Mouse (Mus musculus) stomach, postnatal 0 days (tissue): ENCODE results near the gene C1qtnf5. TPM values are rescaled to one million over a fixed set of nuclear protein-coding genes. Genes with fewer than 3 reads are reported as not detected.
A peak's percentile ranks its signal among the peaks of the same experiment; 100 is the strongest.

Source experiments
- ATAC-seq: fragments of 200-750 bp; cut with Nextera tagmentation; 2 replicates; pipeline ENCODE4 v1.8.0; 2017; ENCODE audit not compliant: low FRiP score, low TSS enrichment
- DNase-seq: peaks from one replicate; pipeline ENCODE4 v3.0.0-alpha.2; 2016; ENCODE audit warnings: low spot score
- H3K27ac ChIP-seq: fragments of 300-500 bp; sonication (generic); replicated peaks from 2 replicates; pipeline ENCODE4 v1.5.1; 2014; ENCODE audit warnings: mild to moderate bottlenecking, control low read depth
- H3K27me3 ChIP-seq: fragments of 300-500 bp; sonication (generic); 2 replicates; pipeline ENCODE4 v1.6.1; 2014; ENCODE audit warnings: low read length; ENCODE audit not compliant: control insufficient read depth, insufficient read depth
- H3K36me3 ChIP-seq: fragments of 300-500 bp; sonication (generic); 2 replicates; pipeline ENCODE4 v1.6.1; 2014; ENCODE audit warnings: low read length, mixed read lengths; ENCODE audit not compliant: control insufficient read depth, insufficient read depth
- H3K4me1 ChIP-seq: fragments of 300-500 bp; sonication (generic); replicated peaks from 2 replicates; pipeline ENCODE4 v1.6.1; 2014; ENCODE audit warnings: antibody characterized with exemption; ENCODE audit not compliant: control insufficient read depth, insufficient read depth
- H3K4me2 ChIP-seq: fragments of 300-500 bp; sonication (generic); replicated peaks from 2 replicates; pipeline ENCODE4 v1.6.1; 2014; ENCODE audit warnings: low read depth, mild to moderate bottlenecking, control low read depth, moderate library complexity
- H3K4me3 ChIP-seq: fragments of 300-500 bp; sonication (generic); 2 replicates; pipeline ENCODE4 v1.5.1; 2014; ENCODE audit warnings: low read depth, low read length, control low read depth
- H3K9ac ChIP-seq: fragments of 300-500 bp; sonication (generic); 2 replicates; pipeline ENCODE4 v1.6.1; 2014; ENCODE audit warnings: mild to moderate bottlenecking, low read length, control low read depth, mixed read lengths
- H3K9me3 ChIP-seq: fragments of 300-500 bp; sonication (generic); 2 replicates; pipeline ENCODE4 v1.6.1; 2016; ENCODE audit warnings: low read length; ENCODE audit not compliant: control insufficient read depth
- CTCF ChIP-seq: IDR thresholded peaks from 2 replicates; pipeline ENCODE4 v1.5.1; 2016; ENCODE audit warnings: antibody characterized with exemption, low read depth, mild to moderate bottlenecking, moderate library complexity
- EP300 ChIP-seq: optimal IDR thresholded peaks from 2 replicates; pipeline ENCODE3; 2016; ENCODE audit warnings: antibody characterized with exemption
- WGBS: fragments of 180-500 bp; shearing (Covaris S2); extraction: QIAGEN DNeasy Blood & Tissue Kit; methylation state at CpG from one replicate; pipeline ENCODE4 v1.1.7; 2014; 5-methylcytosine and 5-hydroxymethylcytosine counted together
- polyA plus RNA-seq: library from polyadenylated mRNA; unstranded; fragments of >200 nt; fragmentation: Nextera tagmentation; extraction: Ambion mirVana; gene quantifications from 2 replicates; pipeline ENCODE4 v1.2.1, GENCODE M21; 2015

Gene C1qtnf5
- polyA plus RNA-seq, 1 experiment from 2014 or later, result 5.3 TPM

DNA sequence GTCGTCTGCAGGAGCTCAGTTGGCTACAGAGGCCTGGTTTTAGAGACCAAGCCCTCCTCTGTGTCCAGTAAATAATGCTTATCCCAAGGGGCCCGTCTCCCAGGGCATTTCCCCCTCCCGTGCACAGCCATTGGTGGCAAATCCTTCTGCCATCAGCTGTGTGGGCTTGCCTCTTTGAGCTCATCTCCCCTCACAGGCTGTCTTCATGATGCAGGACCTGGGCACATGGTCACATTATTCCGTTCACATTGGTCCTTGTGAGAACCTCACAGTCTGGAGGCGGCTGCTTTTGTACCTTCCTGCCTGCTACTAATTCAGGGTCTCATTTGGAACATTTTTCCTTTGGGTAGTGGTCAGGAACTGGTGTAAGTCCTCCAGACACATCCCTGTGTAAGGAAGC, 34.9 kb downstream of the C1qtnf5 start:
- WGBS, result 71% methylated on average over 5 of the region's 5 CpGs
- H3K36me3 ChIP-seq, result 0 out of 2 replicates have a peak, but pooled peaks cover 2% of the 10 kb centered on the region
- DNase-seq, result no peak

DNA sequence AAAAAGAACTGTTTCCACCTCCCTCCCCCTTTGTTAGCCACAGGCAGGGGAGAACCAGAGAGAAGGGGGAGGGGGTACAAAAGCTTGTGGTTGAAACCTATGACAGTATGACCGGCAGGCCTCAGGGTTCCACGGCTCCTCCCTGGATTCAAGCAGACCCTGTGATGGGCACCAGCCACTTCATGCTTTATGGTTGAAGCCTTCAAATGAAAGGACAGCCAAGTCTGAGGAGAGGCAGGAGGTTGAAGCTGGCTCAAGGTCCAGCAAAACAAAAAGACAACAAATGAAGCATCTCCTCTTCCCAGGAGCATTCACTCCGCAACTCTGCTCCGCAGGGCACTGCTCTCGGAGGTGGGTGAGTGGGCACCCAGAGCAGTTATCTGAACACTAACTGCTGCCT, 36.4 kb downstream of the C1qtnf5 start:
- ATAC-seq, result no peak
- Histone ChIP-seq H3K4me3 (no peak overlapping the region), H3K4me1 (no peaks in the 10 kb centered on the region; the same call in 1 of the 2 replicates), H3K36me3 (0 out of 2 replicates have a peak, but pooled peaks cover 2% of the 10 kb centered on the region), H3K27me3 (no peaks in the 10 kb centered on the region), H3K27ac (peak overlapping the region; percentile 61; the same call in 1 of the 2 replicates), H3K9me3 (no peaks in the 10 kb centered on the region), H3K4me2 (no peak overlapping the region), H3K9ac (no peak overlapping the region)
- TF ChIP-seq EP300 (no peak), CTCF (no peak)
- 69% methylated on average over 5 of the region's 5 CpGs for WGBS
- no peak for DNase-seq

More for the DNA sequence above, 34.9 kb downstream of the C1qtnf5 start:
- H3K4me2 ChIP-seq, result no peak overlapping the region
- 0 out of 2 replicates have a peak overlapping the region, but pooled peaks have one; percentile 0 for H3K27ac ChIP-seq
- H3K27me3 ChIP-seq, result no peaks in the 10 kb centered on the region
- no peaks in the 10 kb centered on the region for H3K9me3 ChIP-seq
- TF ChIP-seq CTCF (no peak), EP300 (no peak)
- no peak for ATAC-seq
- H3K4me3 ChIP-seq, result no peak overlapping the region
- H3K4me1 ChIP-seq, result no peaks in the 10 kb centered on the region; the same call in 1 of the 2 replicates
- no peak overlapping the region for H3K9ac ChIP-seq

DNA sequence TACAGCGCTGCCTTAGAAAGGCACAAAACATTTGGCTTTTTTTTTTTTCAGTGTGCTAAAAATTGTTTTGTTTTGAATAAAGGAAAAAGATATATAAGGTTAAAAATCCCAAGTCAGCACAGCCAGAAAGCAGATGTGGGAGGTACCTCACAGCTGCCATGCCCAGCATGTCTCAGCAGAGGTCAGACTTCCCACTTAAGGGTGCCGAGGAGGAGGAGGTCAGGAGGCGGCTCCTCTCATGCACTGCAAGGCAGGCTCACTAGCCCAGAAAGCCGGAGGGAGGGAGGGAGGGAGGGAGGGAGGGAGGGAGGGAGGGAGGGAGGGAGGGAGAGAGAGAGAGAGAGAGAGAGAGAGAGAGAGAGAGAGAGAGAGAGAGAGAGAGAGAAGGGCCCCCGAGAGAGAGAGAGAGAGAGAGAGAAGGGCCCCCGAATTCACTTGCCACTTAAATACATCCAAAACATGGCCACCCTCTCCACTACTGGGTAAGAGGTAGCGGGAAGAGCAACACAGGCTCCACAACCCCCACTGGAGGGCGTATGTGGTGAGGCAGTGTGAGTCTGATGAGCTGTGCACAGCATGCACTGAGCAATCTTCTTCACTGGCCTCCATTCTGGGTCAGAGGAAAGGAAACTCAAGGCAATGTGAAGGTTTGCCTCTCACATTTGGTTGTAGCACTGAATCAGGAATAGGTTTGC, 37.1 kb downstream of the C1qtnf5 start:
- Histone ChIP-seq H3K4me3 (no peak overlapping the region), H3K9ac (no peak overlapping the region), H3K27me3 (no peaks in the 10 kb centered on the region), H3K36me3 (0 out of 2 replicates have a peak, but pooled peaks cover 2% of the 10 kb centered on the region), H3K9me3 (no peaks in the 10 kb centered on the region), H3K27ac (peak overlapping the region; percentile 58; the same call in 1 of the 2 replicates), H3K4me2 (no peak overlapping the region), H3K4me1 (no peaks in the 10 kb centered on the region; the same call in 1 of the 2 replicates)
- TF ChIP-seq CTCF, result peak; percentile 59
- no peak for TF ChIP-seq EP300
- WGBS, result 49% methylated on average over 5 of the region's 8 CpGs
- DNase-seq (no peak), ATAC-seq (peak; percentile 68; the same call in 1 of the 2 replicates)

DNA sequence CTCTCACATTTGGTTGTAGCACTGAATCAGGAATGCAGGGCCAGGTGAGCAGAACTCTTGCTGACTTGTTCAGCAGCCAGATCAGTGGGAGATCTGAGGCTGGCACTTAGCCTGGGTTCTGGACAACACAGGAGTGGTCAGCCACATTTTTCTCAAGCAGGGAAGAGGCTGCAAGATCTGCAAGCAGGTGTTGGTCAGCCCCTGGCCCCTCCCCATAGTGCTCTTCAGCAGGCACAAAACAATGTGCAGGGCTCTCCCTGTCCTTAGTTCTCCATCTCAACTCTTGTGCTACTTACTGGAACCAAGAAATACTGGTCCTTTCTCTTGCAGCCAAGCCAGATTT, 37.6 kb downstream of the C1qtnf5 start:
- ATAC-seq, result no peak
- H3K36me3 ChIP-seq, result 0 out of 2 replicates have a peak, but pooled peaks cover 2% of the 10 kb centered on the region

DNA sequence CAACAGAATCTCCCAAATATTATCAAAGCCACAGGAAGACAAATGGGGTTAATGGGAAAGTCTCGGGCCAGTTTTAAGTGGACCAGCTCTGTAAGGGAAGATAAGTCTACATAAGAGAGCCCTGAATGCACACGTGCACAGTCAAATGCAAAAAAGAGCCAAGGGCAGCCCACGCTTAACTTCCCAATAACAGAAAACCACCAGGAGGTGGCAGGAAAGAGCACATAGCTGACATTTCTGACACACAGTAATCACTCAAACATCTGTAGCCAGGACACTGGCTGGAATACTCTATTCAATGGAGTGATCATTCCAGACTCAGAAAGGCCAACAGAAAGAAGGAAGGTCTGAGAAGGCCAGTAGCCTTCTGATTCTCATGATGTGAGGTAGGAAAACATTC, 40.2 kb downstream of the C1qtnf5 start:
- Histone ChIP-seq H3K9ac (no peak overlapping the region), H3K9me3 (no peaks in the 10 kb centered on the region), H3K27me3 (no peaks in the 10 kb centered on the region), H3K4me1 (no peaks in the 10 kb centered on the region), H3K27ac (no peak overlapping the region), H3K4me3 (no peak overlapping the region), H3K4me2 (no peak overlapping the region), H3K36me3 (0 out of 2 replicates have a peak, but pooled peaks cover 6% of the 10 kb centered on the region)
- DNase-seq, result no peak
- ATAC-seq, result no peak
- TF ChIP-seq CTCF (peak; percentile 68), EP300 (no peak)
- WGBS, result 46% methylated on average over 3 of the region's 3 CpGs

More for the DNA sequence above, 37.6 kb downstream of the C1qtnf5 start:
- H3K9ac ChIP-seq, result no peak overlapping the region
- TF ChIP-seq EP300 (no peak), CTCF (no peak)
- no peaks in the 10 kb centered on the region; the same call in 1 of the 2 replicates for H3K4me1 ChIP-seq
- H3K27me3 ChIP-seq, result no peaks in the 10 kb centered on the region
- no peak overlapping the region for H3K4me2 ChIP-seq
- H3K27ac ChIP-seq, result peak overlapping the region; percentile 58; the same call in 1 of the 2 replicates
- no peak for DNase-seq
- no peaks in the 10 kb centered on the region for H3K9me3 ChIP-seq
- no peak overlapping the region for H3K4me3 ChIP-seq

Other genes starting within 250 kb of the C1qtnf5 start
- gene Thy1, start 63.9 kb upstream of the C1qtnf5 start, polyA plus RNA-seq, result 4.2 and 4.5 TPM in 2 replicates
- 11.6 and 20.2 TPM in 2 replicates for gene Usp2, start 40.2 kb upstream of the C1qtnf5 start, polyA plus RNA-seq
- not detected in 2 replicates for gene Mfrp, start 5.5 kb upstream of the C1qtnf5 start, polyA plus RNA-seq
- gene Gm49380, start 6.3 kb downstream of the C1qtnf5 start, polyA plus RNA-seq, result 0.05 TPM in 1 of 2 replicates, not detected in the other
- gene Rnf26, start 6.3 kb downstream of the C1qtnf5 start, polyA plus RNA-seq, result 22.0 and 22.2 TPM in 2 replicates
- 43.9 and 44.5 TPM in 2 replicates for gene Mcam, start 27.2 kb downstream of the C1qtnf5 start, polyA plus RNA-seq
- 4.9 and 5.7 TPM in 2 replicates for gene Cbl, start 126.8 kb downstream of the C1qtnf5 start, polyA plus RNA-seq
- gene Ccdc153, start 133.4 kb downstream of the C1qtnf5 start, polyA plus RNA-seq, result not detected in 2 replicates
- 0.08 and 0.13 TPM in 2 replicates for gene Pdzd3, start 144.2 kb downstream of the C1qtnf5 start, polyA plus RNA-seq
- 9.2 and 10.7 TPM in 2 replicates for gene Nlrx1, start 161.4 kb downstream of the C1qtnf5 start, polyA plus RNA-seq
- 1.4 TPM in 2 replicates for gene Abcg4, start 181.4 kb downstream of the C1qtnf5 start, polyA plus RNA-seq
- gene Hinfp, start 198.4 kb downstream of the C1qtnf5 start, polyA plus RNA-seq, result 8.9 and 9.4 TPM in 2 replicates
- gene C2cd2l, start 213.0 kb downstream of the C1qtnf5 start, polyA plus RNA-seq, result 7.4 and 7.5 TPM in 2 replicates
- gene Dpagt1, start 218.8 kb downstream of the C1qtnf5 start, polyA plus RNA-seq, result 26.9 and 27.8 TPM in 2 replicates
- 78.7 and 93.6 TPM in 2 replicates for gene H2afx, start 227.4 kb downstream of the C1qtnf5 start, polyA plus RNA-seq
- 68.8 and 71.5 TPM in 2 replicates for gene Hmbs, start 237.0 kb downstream of the C1qtnf5 start, polyA plus RNA-seq